Mouse (Mus musculus) kidney, postnatal 0 days (tissue): ENCODE measurements at regions not wholly inside any gene's neighbourhood (a gene's known extent, or its start where the extent isn't known, plus 50 kb on each side); places are given as distances from the start of the nearest gene placed in this dataset.

Experiments used
- ATAC-seq: fragments of 200-750 bp; cut with Nextera tagmentation; replicated peaks from 2 replicates; pipeline ENCODE4 v1.8.0; 2017; ENCODE audit warnings: low read depth, moderate number of reproducible peaks, moderate TSS enrichment, moderate library complexity; ENCODE audit not compliant: low FRiP score
- DNase-seq: peaks from one replicate; pipeline ENCODE4 v3.0.0-alpha.2; 2016; ENCODE audit warnings: low spot score
- H3K27ac ChIP-seq: fragments of 300-500 bp; sonication (generic); 2 replicates; pipeline ENCODE4 v1.5.1; 2014; ENCODE audit warnings: mild to moderate bottlenecking
- H3K27me3 ChIP-seq: fragments of 300-500 bp; sonication (generic); 2 replicates; pipeline ENCODE4 v1.6.1; 2014; ENCODE audit warnings: low read length, mixed read lengths; ENCODE audit not compliant: insufficient read depth
- H3K36me3 ChIP-seq: fragments of 300-500 bp; sonication (generic); 2 replicates; pipeline ENCODE4 v1.6.1; 2014; ENCODE audit warnings: low read length, mixed read lengths; ENCODE audit not compliant: insufficient read depth
- H3K4me1 ChIP-seq: fragments of 300-500 bp; sonication (generic); replicated peaks from 2 replicates; pipeline ENCODE4 v1.6.1; 2014; ENCODE audit warnings: antibody characterized with exemption, low read length, mixed read lengths; ENCODE audit not compliant: insufficient read depth
- H3K4me2 ChIP-seq: fragments of 300-500 bp; sonication (generic); 2 replicates; pipeline ENCODE4 v1.6.1; 2014; ENCODE audit warnings: mild to moderate bottlenecking, low read length, moderate library complexity, mixed read lengths
- H3K4me3 ChIP-seq: fragments of 300-500 bp; sonication (generic); replicated peaks from 2 replicates; pipeline ENCODE4 v1.5.1; 2014; ENCODE audit warnings: low read depth, low read length
- H3K9ac ChIP-seq: fragments of 300-500 bp; sonication (generic); 2 replicates; pipeline ENCODE4 v1.6.1; 2014; ENCODE audit warnings: low read depth, low read length
- H3K9me3 ChIP-seq: fragments of 300-500 bp; sonication (generic); replicated peaks from 2 replicates; pipeline ENCODE4 v1.6.1; 2016; ENCODE audit warnings: low read length, inconsistent platforms, mixed read lengths
- CTCF ChIP-seq: IDR thresholded peaks from 2 replicates; pipeline ENCODE4 v1.5.1; 2016; ENCODE audit warnings: antibody characterized with exemption, low read depth, mild to moderate bottlenecking, moderate library complexity
- WGBS: fragments of 180-500 bp; shearing (Covaris S2); extraction: QIAGEN DNeasy Blood & Tissue Kit; methylation state at CpG from one replicate; pipeline ENCODE4 v1.1.7; 2014; 5-methylcytosine and 5-hydroxymethylcytosine counted together

GRCm38 (mm10) chr3:9884691-9885354 lies 203.1 kb upstream of the Gm9833 start:
- ATAC-seq (no peak), DNase-seq (no peak)
- no peaks in the 10 kb centered on the region for H3K4me1 ChIP-seq
- no peaks in the 10 kb centered on the region for H3K36me3 ChIP-seq
- H3K9ac ChIP-seq: no peak overlapping the region
- no peak overlapping the region for H3K27ac ChIP-seq
- H3K27me3 ChIP-seq: no peaks in the 10 kb centered on the region
- TF ChIP-seq CTCF: no peak
- H3K4me3 ChIP-seq: no peak overlapping the region
- no peaks in the 10 kb centered on the region for H3K9me3 ChIP-seq
- no peak overlapping the region for H3K4me2 ChIP-seq
- 61% methylated on average over 5 of the region's 5 CpGs for WGBS

GRCm38 (mm10) chr3:9885565-9885964 lies 202.3 kb upstream of the Gm9833 start:
- H3K27ac ChIP-seq: no peak overlapping the region
- H3K9me3 ChIP-seq: no peaks in the 10 kb centered on the region
- no peak for ATAC-seq
- no peaks in the 10 kb centered on the region for H3K4me1 ChIP-seq
- no peak overlapping the region for H3K4me2 ChIP-seq
- WGBS: 42% methylated on average over 8 of the region's 8 CpGs
- no peaks in the 10 kb centered on the region for H3K36me3 ChIP-seq
- no peaks in the 10 kb centered on the region for H3K27me3 ChIP-seq
- no peak for DNase-seq
- no peak for TF ChIP-seq CTCF
- H3K4me3 ChIP-seq: no peak overlapping the region
- H3K9ac ChIP-seq: no peak overlapping the region

- no peak overlapping the region for H3K27ac ChIP-seq
- ATAC-seq (no peak), DNase-seq (no peak)
- H3K9ac ChIP-seq: no peak overlapping the region
- no peak overlapping the region for H3K4me3 ChIP-seq
- H3K27me3 ChIP-seq: no peaks in the 10 kb centered on the region
- H3K36me3 ChIP-seq: no peaks in the 10 kb centered on the region
- H3K4me2 ChIP-seq: no peak overlapping the region
- no peaks in the 10 kb centered on the region for H3K4me1 ChIP-seq
- no peak for TF ChIP-seq CTCF
- no peaks in the 10 kb centered on the region for H3K9me3 ChIP-seq
- 72% methylated on average over 4 of the region's 4 CpGs for WGBS
Measured at GRCm38 (mm10) chr3:9886077-9886476, 201.8 kb upstream of the Gm9833 start.

- 0 out of 2 replicates have a peak, but pooled peaks have one; percentile 13 for ATAC-seq
- Histone ChIP-seq H3K9me3 (no peaks in the 10 kb centered on the region), H3K36me3 (no peaks in the 10 kb centered on the region), H3K27ac (no peak overlapping the region), H3K4me1 (no peaks in the 10 kb centered on the region), H3K4me2 (no peak overlapping the region), H3K4me3 (no peak overlapping the region), H3K27me3 (no peaks in the 10 kb centered on the region), H3K9ac (no peak overlapping the region)
- no peak for TF ChIP-seq CTCF
- WGBS: 68% methylated on average over 10 of the region's 10 CpGs
- DNase-seq: no peak
Measured at GRCm38 (mm10) chr3:9886765-9887626, 200.9 kb upstream of the Gm9833 start.

GRCm38 (mm10) chr3:9887627-9887994 lies 200.3 kb upstream of the Gm9833 start:
- H3K4me1 ChIP-seq: no peaks in the 10 kb centered on the region
- no peak overlapping the region for H3K4me2 ChIP-seq
- ATAC-seq: no peak
- no peaks in the 10 kb centered on the region for H3K27me3 ChIP-seq
- H3K4me3 ChIP-seq: no peak overlapping the region
- no peak for TF ChIP-seq CTCF
- H3K9me3 ChIP-seq: no peaks in the 10 kb centered on the region
- H3K9ac ChIP-seq: no peak overlapping the region
- 89% methylated on average over 2 of the region's 2 CpGs for WGBS
- DNase-seq: no peak
- no peak overlapping the region for H3K27ac ChIP-seq
- no peaks in the 10 kb centered on the region for H3K36me3 ChIP-seq

GRCm38 (mm10) chr3:9888051-9888450 lies 199.9 kb upstream of the Gm9833 start:
- Histone ChIP-seq H3K9ac (no peak overlapping the region), H3K27ac (no peak overlapping the region), H3K4me2 (no peak overlapping the region), H3K9me3 (no peaks in the 10 kb centered on the region), H3K36me3 (no peaks in the 10 kb centered on the region), H3K27me3 (no peaks in the 10 kb centered on the region), H3K4me1 (no peaks in the 10 kb centered on the region), H3K4me3 (no peak overlapping the region)
- WGBS: 85% methylated on average over 5 of the region's 5 CpGs
- DNase-seq (no peak), ATAC-seq (no peak)
- TF ChIP-seq CTCF: no peak
